Mouse (Mus musculus) CH12.LX (cell line): ENCODE results near the gene Zfp663. TPM values are rescaled to one million over a fixed set of nuclear protein-coding genes. Genes with fewer than 3 reads are reported as not detected.
A peak's percentile ranks its signal among the peaks of the same experiment; 100 is the strongest.

ENCODE experiments used
- DNase-seq: peaks from one replicate; pipeline ENCODE4 v3.0.0-alpha.2; 2013; ENCODE audit errors: extremely low read depth
- H3K27ac ChIP-seq: 2 replicates; pipeline ENCODE4 v1.5.1; 2012; ENCODE audit warnings: low read depth, mild to moderate bottlenecking, control low read depth, moderate library complexity; ENCODE audit not compliant: insufficient read depth
- H3K27me3 ChIP-seq: replicated peaks from 2 replicates; pipeline ENCODE3; 2012; ENCODE audit warnings: inconsistent platforms
- H3K36me3 ChIP-seq, 2 experiments: replicated peaks in 1 of 2; 2 replicates each; pipeline versions ENCODE3 to v1.6.1; 2012; ENCODE audit warnings: inconsistent platforms in 1 of 2, low read length in 1 of 2, mild to moderate bottlenecking in 1 of 2, mixed read lengths in 1 of 2, moderate library complexity in 1 of 2; ENCODE audit not compliant: control insufficient read depth in 1 of 2, insufficient read depth in 1 of 2
- H3K4me1 ChIP-seq, 2 experiments: 2 replicates each; pipeline ENCODE4 v1.6.1; 2012; ENCODE audit warnings: inconsistent platforms in 1 of 2, moderate library complexity in 1 of 2; ENCODE audit not compliant: insufficient read depth in 2 of 2, control insufficient read depth in 1 of 2
- H3K4me2 ChIP-seq: 2 replicates; pipeline ENCODE4 v1.6.1; 2012; ENCODE audit warnings: low read depth, mild to moderate bottlenecking, control low read depth; ENCODE audit not compliant: poor library complexity, insufficient read depth, severe bottlenecking
- H3K4me3 ChIP-seq, 3 experiments: fragments of 150-350 bp in 1 of 3; sonication (generic) in 1 of 3; replicated peaks in 1 of 3; 2 replicates each; pipeline versions ENCODE3 to v1.5.1; 2011 to 2012; ENCODE audit warnings: low read depth in 2 of 3, low read length in 2 of 3, mild to moderate bottlenecking in 2 of 3, moderate library complexity in 2 of 3, control low read depth in 1 of 3, improper control_type of control experiment in 1 of 3, inconsistent platforms in 1 of 3, mixed read lengths in 1 of 3; ENCODE audit not compliant: poor library complexity in 1 of 3
- H3K79me2 ChIP-seq: replicated peaks from 2 replicates; pipeline ENCODE4 v1.6.1; 2012; ENCODE audit warnings: mild to moderate bottlenecking, moderate library complexity; ENCODE audit not compliant: control insufficient read depth, poor library complexity, insufficient read depth, severe bottlenecking; ENCODE audit errors: extremely low read depth
- H3K9ac ChIP-seq: 2 replicates; pipeline ENCODE4 v1.6.1; 2012; ENCODE audit warnings: low read depth, mild to moderate bottlenecking, control low read depth, moderate library complexity; ENCODE audit not compliant: insufficient read depth
- H3K9me3 ChIP-seq: replicated peaks from 2 replicates; pipeline ENCODE3; 2012; ENCODE audit warnings: low read length, inconsistent platforms, mixed read lengths
- BHLHE40 ChIP-seq: IDR thresholded peaks from 2 replicates; pipeline ENCODE4 v1.6.1; 2011; ENCODE audit warnings: mild to moderate bottlenecking, low read depth, low read length, improper control_type of control experiment
- CHD1 ChIP-seq: IDR thresholded peaks from 2 replicates; pipeline ENCODE4 v1.6.1; 2012; ENCODE audit warnings: low read depth, low read length, improper control_type of control experiment, inconsistent platforms
- CHD2 ChIP-seq: IDR thresholded peaks from 2 replicates; pipeline ENCODE4 v1.6.1; 2011; ENCODE audit warnings: low read length, improper control_type of control experiment
- CTCF ChIP-seq, 2 experiments: IDR thresholded peaks in 1 of 2; conservative IDR thresholded peaks in 1 of 2; 2 replicates each; pipeline ENCODE4 v1.5.1; 2011 to 2012; ENCODE audit warnings: low read depth in 2 of 2, low read length in 2 of 2, improper control_type of control experiment in 1 of 2, inconsistent platforms in 1 of 2, mild to moderate bottlenecking in 1 of 2, moderate library complexity in 1 of 2
- E2F4 ChIP-seq: IDR thresholded peaks from 2 replicates; pipeline ENCODE4 v1.6.1; 2011; ENCODE audit warnings: low read depth, low read length, improper control_type of control experiment; ENCODE audit not compliant: insufficient replicate concordance
- ELF1 ChIP-seq: IDR thresholded peaks from 2 replicates; pipeline ENCODE4 v1.6.1; 2014; ENCODE audit warnings: low read depth, mild to moderate bottlenecking, inconsistent platforms, low read length, improper control_type of control experiment
- EP300 ChIP-seq: IDR thresholded peaks from 2 replicates; pipeline ENCODE4 v1.6.1; 2011; ENCODE audit warnings: low read length, improper control_type of control experiment
- ETS1 ChIP-seq: conservative IDR thresholded peaks from 2 replicates; pipeline ENCODE4 v1.6.1; 2012; ENCODE audit warnings: low read depth, mild to moderate bottlenecking, inconsistent platforms, low read length, improper control_type of control experiment, moderate library complexity
- GABPA ChIP-seq: IDR thresholded peaks from 2 replicates; pipeline ENCODE4 v1.6.1; 2012; ENCODE audit warnings: low read depth, low read length, improper control_type of control experiment, inconsistent platforms; ENCODE audit not compliant: insufficient replicate concordance
- HCFC1 ChIP-seq: IDR thresholded peaks from 2 replicates; pipeline ENCODE4 v1.6.1; 2012; ENCODE audit warnings: low read depth, mild to moderate bottlenecking, inconsistent platforms, low read length, improper control_type of control experiment
- IRF4 ChIP-seq: IDR thresholded peaks from 2 replicates; pipeline ENCODE4 v1.6.1; 2014; ENCODE audit warnings: low read depth, mild to moderate bottlenecking, inconsistent platforms, low read length, improper control_type of control experiment
- JUN ChIP-seq: IDR thresholded peaks from 2 replicates; pipeline ENCODE4 v1.6.1; 2011; ENCODE audit warnings: low read depth, mild to moderate bottlenecking, low read length, improper control_type of control experiment, moderate library complexity; ENCODE audit not compliant: insufficient read depth
- JUND ChIP-seq: conservative IDR thresholded peaks from 2 replicates; pipeline ENCODE4 v1.6.1; 2011; ENCODE audit warnings: low read depth, low read length, improper control_type of control experiment
- KAT2A ChIP-seq: IDR thresholded peaks from 2 replicates; pipeline ENCODE4 v1.6.1; 2012; ENCODE audit warnings: low read length, improper control_type of control experiment, inconsistent platforms; ENCODE audit not compliant: insufficient replicate concordance
- MAFK ChIP-seq: IDR thresholded peaks from 2 replicates; pipeline ENCODE4 v1.6.1; 2011; ENCODE audit warnings: low read length, improper control_type of control experiment; ENCODE audit not compliant: insufficient replicate concordance
- MAX ChIP-seq: IDR thresholded peaks from 2 replicates; pipeline ENCODE4 v1.6.1; 2011; ENCODE audit warnings: low read length, improper control_type of control experiment
- MXI1 ChIP-seq: IDR thresholded peaks from 2 replicates; pipeline ENCODE4 v1.6.1; 2011; ENCODE audit warnings: mild to moderate bottlenecking, low read depth, low read length, improper control_type of control experiment
- MYC ChIP-seq: IDR thresholded peaks from 2 replicates; pipeline ENCODE4 v1.6.1; 2011; ENCODE audit warnings: low read depth, mild to moderate bottlenecking, improper control_type of control experiment, low read length
- NELFE ChIP-seq: IDR thresholded peaks from 2 replicates; pipeline ENCODE4 v1.6.1; 2011; ENCODE audit warnings: low read depth, low read length, improper control_type of control experiment
- NRF1 ChIP-seq: IDR thresholded peaks from 2 replicates; pipeline ENCODE4 v1.6.1; 2014; ENCODE audit warnings: low read depth, mild to moderate bottlenecking, inconsistent platforms, low read length, improper control_type of control experiment, moderate library complexity
- PAX5 ChIP-seq: IDR thresholded peaks from 2 replicates; pipeline ENCODE4 v1.6.1; 2012; ENCODE audit warnings: low read length, inconsistent platforms, mixed read lengths
- POLR2A ChIP-seq: IDR thresholded peaks from 2 replicates; pipeline ENCODE4 v1.6.1; 2011; ENCODE audit warnings: low read depth, mild to moderate bottlenecking, improper control_type of control experiment, low read length
- RAD21 ChIP-seq: IDR thresholded peaks from 2 replicates; pipeline ENCODE4 v1.6.1; 2011; ENCODE audit warnings: low read depth, mild to moderate bottlenecking, low read length, improper control_type of control experiment, moderate library complexity
- SIN3A ChIP-seq: IDR thresholded peaks from 2 replicates; pipeline ENCODE4 v1.6.1; 2012; ENCODE audit warnings: low read length, improper control_type of control experiment, inconsistent platforms
- SMC3 ChIP-seq: IDR thresholded peaks from 2 replicates; pipeline ENCODE4 v1.6.1; 2011; ENCODE audit warnings: low read depth, low read length, improper control_type of control experiment
- TCF12 ChIP-seq: IDR thresholded peaks from 2 replicates; pipeline ENCODE4 v1.6.1; 2014; ENCODE audit warnings: low read depth, mild to moderate bottlenecking, inconsistent platforms, low read length, improper control_type of control experiment
- UBTF ChIP-seq: IDR thresholded peaks from 2 replicates; pipeline ENCODE4 v1.6.1; 2012; ENCODE audit warnings: low read depth, mild to moderate bottlenecking, inconsistent platforms, low read length, improper control_type of control experiment, moderate library complexity
- USF2 ChIP-seq: conservative IDR thresholded peaks from 2 replicates; pipeline ENCODE4 v1.6.1; 2011; ENCODE audit warnings: low read depth, low read length, improper control_type of control experiment
- ZC3H11A ChIP-seq: IDR thresholded peaks from 2 replicates; pipeline ENCODE4 v1.6.1; 2012; ENCODE audit warnings: low read depth, mild to moderate bottlenecking, inconsistent platforms, low read length, improper control_type of control experiment
- ZMIZ1 ChIP-seq: IDR thresholded peaks from 2 replicates; pipeline ENCODE4 v1.6.1; 2012; ENCODE audit warnings: low read depth, mild to moderate bottlenecking, inconsistent platforms, low read length, improper control_type of control experiment
- ZNF384 ChIP-seq: IDR thresholded peaks from 2 replicates; pipeline ENCODE4 v1.6.1; 2012; ENCODE audit warnings: low read depth, low read length, improper control_type of control experiment, inconsistent platforms
- dilution Hi-C: fragments of 300-500 bp; cut with MboI; formaldehyde crosslinking; loops from 2 replicates; pipeline ENCODE4 v1.14.3; 2020; ENCODE audit warnings: low sequenced_read_pairs; ENCODE audit not compliant: extremely low pct_unique_long_range_greater_than_20kb, extremely low pct_ligation_motif_present
- in situ Hi-C: fragments of 300-500 bp; cut with MboI; formaldehyde crosslinking; loops from 3 replicates; pipeline ENCODE4 v1.14.3; 2019; ENCODE audit warnings: low sequenced_read_pairs, low pct_ligation_motif_present, low pct_unique_long_range_greater_than_20kb, mixed read lengths
- polyA plus RNA-seq: library from polyadenylated mRNA; unstranded; fragments of >175 nt; gene quantifications from 2 replicates; pipeline ENCODE4 v1.2.1, GENCODE M21; 2012; ENCODE audit warnings: low read depth; ENCODE audit not compliant: insufficient read length
- total RNA-seq, 2 experiments: library from RNA; depleted of rRNA; stranded (reverse); fragments of 300-350 nt in 1 of 2; fragments of >200 nt in 1 of 2; gene quantifications; 2 replicates each; pipeline ENCODE4 v1.2.3; 2012 to 2014

The Zfp663 gene
- total and polyA plus RNA-seq, 3 experiments, result not detected

- H3K4me1 ChIP-seq, result no peaks in the 10 kb centered on the region
- in situ Hi-C loops, result no loop called here
- H3K36me3 ChIP-seq, result no peaks in the 10 kb centered on the region
- no peak overlapping the region for H3K4me2 ChIP-seq
- H3K9ac ChIP-seq, result no peak overlapping the region
- no peak overlapping the region for H3K4me3 ChIP-seq
- no peaks in the 10 kb centered on the region for H3K79me2 ChIP-seq
- H3K27ac ChIP-seq, result no peak overlapping the region
- dilution Hi-C loops, result no loop called here
- H3K9me3 ChIP-seq, result peaks cover 5% of the 10 kb centered on the region
- peaks cover 61% of the 10 kb centered on the region for H3K27me3 ChIP-seq
- no peak for TF ChIP-seq MAX
- TF ChIP-seq POLR2A, result no peak
- no peak for TF ChIP-seq ELF1
- TF ChIP-seq TCF12, result no peak
- no peak for TF ChIP-seq E2F4
- no peak for TF ChIP-seq SIN3A
- no peak for TF ChIP-seq HCFC1
- no peak for TF ChIP-seq ETS1
- TF ChIP-seq MXI1, result no peak
- TF ChIP-seq IRF4, result no peak
- no peak for TF ChIP-seq JUN
- TF ChIP-seq SMC3, result no peak
- TF ChIP-seq CHD2, result no peak
- no peak for TF ChIP-seq UBTF
- no peak for TF ChIP-seq CHD1
- no peak for TF ChIP-seq BHLHE40
- no peak for DNase-seq
These were observed 6.9 kb upstream of the Zfp663 start for GRCm38 (mm10) chr2:165375478-165375877.

- DNase-seq, result peak; percentile 15
- 0 out of 2 replicates have a peak overlapping the region, but pooled peaks have one; percentile 7 for H3K9ac ChIP-seq
- H3K4me2 ChIP-seq, result peak overlapping the region; percentile 2; the same call in 1 of the 2 replicates
- peaks cover 3 to 4% of the 10 kb centered on the region in 2 experiments; a peak in 1 of 4 replicates for H3K4me1 ChIP-seq
- H3K27me3 ChIP-seq, result peaks cover 61% of the 10 kb centered on the region
- in situ Hi-C loops (no loop called here), dilution Hi-C loops (no loop called here)
- peak overlapping the region in 2 of 3 experiments; percentile 32 to 54 for H3K4me3 ChIP-seq
- no peaks in the 10 kb centered on the region for H3K9me3 ChIP-seq
- no peaks in the 10 kb centered on the region for H3K79me2 ChIP-seq
- H3K27ac ChIP-seq, result no peak overlapping the region
- H3K36me3 ChIP-seq, result no peaks in the 10 kb centered on the region
- no peak for TF ChIP-seq ETS1
- TF ChIP-seq ZNF384, result no peak
- TF ChIP-seq PAX5, result no peak
- TF ChIP-seq KAT2A, result no peak
- no peak for TF ChIP-seq HCFC1
- TF ChIP-seq CHD1, result no peak
- TF ChIP-seq UBTF, result no peak
- TF ChIP-seq JUND, result no peak
- no peak for TF ChIP-seq MXI1
- no peak for TF ChIP-seq MAX
- TF ChIP-seq ELF1, result peak; percentile 86
- 0 out of 2 replicates have a peak, but pooled peaks have one; percentile 14 for TF ChIP-seq NELFE
- no peak for TF ChIP-seq NRF1
- TF ChIP-seq E2F4, result no peak
- TF ChIP-seq ZMIZ1, result no peak
- no peak for TF ChIP-seq MYC
- no peak for TF ChIP-seq RAD21
- TF ChIP-seq SMC3, result no peak
- no peak for TF ChIP-seq BHLHE40
- no peak for TF ChIP-seq ZC3H11A
- TF ChIP-seq CTCF (conservative IDR thresholded peaks at IDR 0.05 in 1 of 2, IDR thresholded peaks at IDR 0.05 in 1 of 2; ENCODE audit: low read depth in 2 of 2, low read length in 2 of 2), result no peak
- TF ChIP-seq TCF12, result 0 out of 2 replicates have a peak, but pooled peaks have one; percentile 29
- TF ChIP-seq POLR2A, result peak; percentile 62
- TF ChIP-seq CHD2, result peak; percentile 49; the same call in 1 of the 2 replicates
- no peak for TF ChIP-seq GABPA
- no peak for TF ChIP-seq EP300
- no peak for TF ChIP-seq MAFK
- no peak for TF ChIP-seq USF2
- TF ChIP-seq SIN3A, result no peak
- TF ChIP-seq JUN, result no peak
These were observed 2.5 kb upstream of the Zfp663 start for GRCm38 (mm10) chr2:165371066-165371465.
